Mouse (Mus musculus) testis, adult 2 months (tissue): ENCODE measurements at regions not wholly inside any gene's neighbourhood (a gene's known extent, or its start where the extent isn't known, plus 50 kb on each side); places are given as distances from the start of the nearest gene placed in this dataset.

Source experiments
- H3K27ac ChIP-seq: fragments of 200-500 bp; 2 replicates; pipeline ENCODE4 v1.5.1; 2012; ENCODE audit warnings: low read depth, low read length; ENCODE audit not compliant: control insufficient read depth, insufficient read depth
- H3K27me3 ChIP-seq: fragments of 200-500 bp; 2 replicates; pipeline ENCODE4 v1.6.1; 2012; ENCODE audit warnings: mild to moderate bottlenecking, low read length, moderate library complexity; ENCODE audit not compliant: control insufficient read depth, insufficient read depth
- H3K36me3 ChIP-seq: fragments of 200-500 bp; 2 replicates; pipeline ENCODE4 v1.6.1; 2012; ENCODE audit warnings: mild to moderate bottlenecking, low read length; ENCODE audit not compliant: control insufficient read depth, insufficient read depth
- H3K4me1 ChIP-seq: fragments of 200-500 bp; 2 replicates; pipeline ENCODE4 v1.6.1; 2012; ENCODE audit warnings: low read length; ENCODE audit not compliant: control insufficient read depth, insufficient read depth
- H3K4me3 ChIP-seq: fragments of 200-500 bp; 2 replicates; pipeline ENCODE4 v1.5.1; 2012; ENCODE audit warnings: low read depth, mild to moderate bottlenecking, low read length, moderate library complexity, mixed read lengths; ENCODE audit not compliant: control insufficient read depth
- CTCF ChIP-seq: fragments of 200-500 bp; IDR thresholded peaks from 2 replicates; pipeline ENCODE4 v1.5.1; 2012; ENCODE audit warnings: low read depth, mild to moderate bottlenecking, inconsistent platforms, low read length, moderate library complexity; ENCODE audit not compliant: control insufficient read depth, insufficient read depth, insufficient replicate concordance
- POLR2A ChIP-seq: fragments of 200-500 bp; IDR thresholded peaks from 2 replicates; pipeline ENCODE4 v1.6.1; 2012; ENCODE audit warnings: low read depth, mild to moderate bottlenecking, inconsistent platforms, low read length, moderate library complexity; ENCODE audit not compliant: control insufficient read depth

- no peak for TF ChIP-seq POLR2A
- no peak for TF ChIP-seq CTCF
- Histone ChIP-seq H3K4me3 (no peak overlapping the region), H3K4me1 (no peaks in the 10 kb centered on the region), H3K27me3 (no peaks in the 10 kb centered on the region), H3K27ac (no peak overlapping the region), H3K36me3 (no peaks in the 10 kb centered on the region)
Measured at GRCm38 (mm10) chr19:14692183-14692582, 94.3 kb upstream of the Tle4 start.

GRCm38 (mm10) chr19:14685628-14686027 lies 87.8 kb upstream of the Tle4 start:
- Histone ChIP-seq H3K36me3 (no peaks in the 10 kb centered on the region), H3K27me3 (no peaks in the 10 kb centered on the region), H3K4me3 (no peak overlapping the region), H3K4me1 (no peaks in the 10 kb centered on the region), H3K27ac (no peak overlapping the region)
- TF ChIP-seq CTCF (no peak), POLR2A (no peak)

- TF ChIP-seq CTCF (no peak), POLR2A (no peak)
- Histone ChIP-seq H3K36me3 (no peaks in the 10 kb centered on the region), H3K4me1 (no peaks in the 10 kb centered on the region), H3K27me3 (no peaks in the 10 kb centered on the region), H3K4me3 (no peak overlapping the region), H3K27ac (no peak overlapping the region)
Measured at GRCm38 (mm10) chr19:14684669-14685068, 86.8 kb upstream of the Tle4 start.

- Histone ChIP-seq H3K4me1 (no peaks in the 10 kb centered on the region), H3K4me3 (no peak overlapping the region), H3K27me3 (no peaks in the 10 kb centered on the region), H3K36me3 (no peaks in the 10 kb centered on the region), H3K27ac (no peak overlapping the region)
- TF ChIP-seq POLR2A, result no peak
- TF ChIP-seq CTCF, result no peak
Measured at GRCm38 (mm10) chr19:14681306-14681705, 83.5 kb upstream of the Tle4 start.

- no peak overlapping the region for H3K4me3 ChIP-seq
- no peaks in the 10 kb centered on the region for H3K4me1 ChIP-seq
- H3K36me3 ChIP-seq, result no peaks in the 10 kb centered on the region
- H3K27me3 ChIP-seq, result no peaks in the 10 kb centered on the region
- TF ChIP-seq POLR2A (no peak), CTCF (no peak)
- H3K27ac ChIP-seq, result no peak overlapping the region
Measured at GRCm38 (mm10) chr19:14679776-14680175, 81.9 kb upstream of the Tle4 start.

GRCm38 (mm10) chr19:14678584-14678983 lies 80.7 kb upstream of the Tle4 start:
- no peak overlapping the region for H3K27ac ChIP-seq
- TF ChIP-seq CTCF (no peak), POLR2A (no peak)
- no peaks in the 10 kb centered on the region for H3K27me3 ChIP-seq
- H3K36me3 ChIP-seq, result no peaks in the 10 kb centered on the region
- H3K4me3 ChIP-seq, result no peak overlapping the region
- no peaks in the 10 kb centered on the region for H3K4me1 ChIP-seq

GRCm38 (mm10) chr19:14676929-14677328 lies 79.1 kb upstream of the Tle4 start:
- no peaks in the 10 kb centered on the region for H3K36me3 ChIP-seq
- H3K27ac ChIP-seq, result no peak overlapping the region
- no peaks in the 10 kb centered on the region for H3K4me1 ChIP-seq
- TF ChIP-seq POLR2A (no peak), CTCF (no peak)
- no peak overlapping the region for H3K4me3 ChIP-seq
- H3K27me3 ChIP-seq, result no peaks in the 10 kb centered on the region

GRCm38 (mm10) chr19:14670821-14671104 lies 72.9 kb upstream of the Tle4 start:
- no peaks in the 10 kb centered on the region for H3K4me1 ChIP-seq
- no peak overlapping the region for H3K27ac ChIP-seq
- H3K27me3 ChIP-seq, result no peaks in the 10 kb centered on the region
- TF ChIP-seq CTCF, result no peak
- TF ChIP-seq POLR2A, result no peak
- H3K4me3 ChIP-seq, result no peak overlapping the region
- H3K36me3 ChIP-seq, result no peaks in the 10 kb centered on the region
